Mouse (Mus musculus) liver, embryonic 11.5 days (tissue): ENCODE results near the gene Glrx5. TPM values are rescaled to one million over a fixed set of nuclear protein-coding genes. Genes with fewer than 3 reads are reported as not detected.

ENCODE experiments used
- ATAC-seq: fragments of 200-750 bp; cut with Nextera tagmentation; replicated peaks from 2 replicates; pipeline ENCODE4 v1.8.0; 2017; ENCODE audit warnings: moderate number of reproducible peaks, mild to moderate bottlenecking, moderate TSS enrichment, moderate library complexity; ENCODE audit not compliant: low FRiP score
- DNase-seq: peaks from one replicate; pipeline ENCODE4 v3.0.0-alpha.2; 2017; ENCODE audit warnings: low spot score
- H3K27ac ChIP-seq: fragments of 300-500 bp; sonication (generic); 2 replicates; pipeline ENCODE4 v1.5.1; 2014; ENCODE audit warnings: mild to moderate bottlenecking, low read depth, low read length, control low read depth
- H3K27me3 ChIP-seq: fragments of 300-500 bp; sonication (generic); replicated peaks from 2 replicates; pipeline ENCODE4 v1.6.1; 2014; ENCODE audit warnings: low read length, mixed read lengths; ENCODE audit not compliant: control insufficient read depth, insufficient read depth
- H3K36me3 ChIP-seq: fragments of 300-500 bp; sonication (generic); 2 replicates; pipeline ENCODE4 v1.6.1; 2014; ENCODE audit warnings: mild to moderate bottlenecking, low read length, moderate library complexity, mixed read lengths; ENCODE audit not compliant: control insufficient read depth, insufficient read depth
- H3K4me1 ChIP-seq: fragments of 300-500 bp; sonication (generic); replicated peaks from 2 replicates; pipeline ENCODE4 v1.6.1; 2014; ENCODE audit warnings: low read length, mixed read lengths; ENCODE audit not compliant: control insufficient read depth, insufficient read depth
- H3K4me2 ChIP-seq: fragments of 300-500 bp; sonication (generic); 2 replicates; pipeline ENCODE4 v1.6.1; 2014; ENCODE audit warnings: mild to moderate bottlenecking, control low read depth, moderate library complexity
- H3K4me3 ChIP-seq: fragments of 300-500 bp; sonication (generic); 2 replicates; pipeline ENCODE4 v1.5.1; 2014; ENCODE audit warnings: low read depth, low read length, control low read depth
- H3K9ac ChIP-seq: fragments of 300-500 bp; sonication (generic); 2 replicates; pipeline ENCODE4 v1.6.1; 2014; ENCODE audit warnings: low read depth, low read length, control low read depth
- H3K9me3 ChIP-seq: fragments of 300-500 bp; sonication (generic); 2 replicates; pipeline ENCODE4 v1.6.1; 2016; ENCODE audit warnings: low read length, inconsistent platforms, mixed read lengths; ENCODE audit not compliant: control insufficient read depth
- WGBS: fragments of 180-500 bp; shearing (Covaris S2); extraction: QIAGEN DNeasy Blood & Tissue Kit; methylation state at CpG from one replicate; pipeline ENCODE4 v1.1.7; 2014; 5-methylcytosine and 5-hydroxymethylcytosine counted together
- polyA plus RNA-seq: library from polyadenylated mRNA; unstranded; fragments of >200 nt; fragmentation: Nextera tagmentation; extraction: Ambion mirVana; gene quantifications from 2 replicates; pipeline ENCODE4 v1.2.1, GENCODE M21; 2014

Gene Glrx5
- 610 and 611 TPM in 2 replicates for polyA plus RNA-seq

DNA sequence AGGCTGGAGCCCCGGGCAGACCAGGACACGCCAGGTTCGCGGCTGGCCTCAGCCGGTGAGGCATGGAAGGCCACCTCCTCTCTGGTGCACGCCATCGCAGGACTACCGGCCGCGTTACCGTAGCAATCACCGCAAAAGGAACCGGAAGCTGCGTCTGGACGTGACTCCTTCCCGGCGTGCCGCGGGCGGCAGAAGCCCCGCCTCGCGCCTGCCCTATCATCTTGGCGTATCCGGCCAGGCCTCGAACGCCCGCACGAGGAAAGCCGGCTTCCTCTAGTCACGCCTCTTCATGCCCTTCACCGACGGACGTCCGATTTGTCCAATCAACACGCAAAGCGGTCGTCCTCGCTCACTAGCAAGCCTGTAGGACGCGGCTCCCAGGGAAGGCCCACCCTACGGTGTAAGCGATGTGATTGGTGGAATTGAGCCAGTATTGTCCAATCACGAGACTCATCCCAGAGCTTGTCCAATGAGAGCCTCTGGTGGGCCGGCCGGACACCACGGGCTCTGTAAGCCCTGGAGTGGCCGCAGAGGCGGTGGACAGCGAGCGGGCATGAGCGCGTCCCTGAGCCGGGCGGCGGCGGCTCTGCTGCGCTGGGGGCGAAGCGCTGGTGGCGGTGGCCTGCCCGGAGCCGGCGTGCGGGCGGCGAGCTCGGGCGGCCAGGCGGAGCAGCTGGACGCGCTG, at the start of gene Glrx5:
Glrx5 (plus strand) TSS at position 542 of the 685 bp plus-strand sequence.
- Histone ChIP-seq H3K9me3 (no peaks in the 10 kb centered on the region), H3K36me3 (peaks cover 23% of the 10 kb centered on the region), H3K4me3 (peak within 1 kb of the TSS; percentile 97), H3K27me3 (no peaks in the 10 kb centered on the region), H3K27ac (peak within 1 kb of the TSS; percentile 95), H3K4me1 (peaks cover 38% of the 10 kb centered on the region), H3K4me2 (peak within 1 kb of the TSS; percentile 90), H3K9ac (peak within 1 kb of the TSS; percentile 98)
- WGBS, result under 1% methylated on average over 72 of the region's 72 CpGs
- peak; percentile 94 for DNase-seq
- peak; percentile 90 for ATAC-seq

DNA sequence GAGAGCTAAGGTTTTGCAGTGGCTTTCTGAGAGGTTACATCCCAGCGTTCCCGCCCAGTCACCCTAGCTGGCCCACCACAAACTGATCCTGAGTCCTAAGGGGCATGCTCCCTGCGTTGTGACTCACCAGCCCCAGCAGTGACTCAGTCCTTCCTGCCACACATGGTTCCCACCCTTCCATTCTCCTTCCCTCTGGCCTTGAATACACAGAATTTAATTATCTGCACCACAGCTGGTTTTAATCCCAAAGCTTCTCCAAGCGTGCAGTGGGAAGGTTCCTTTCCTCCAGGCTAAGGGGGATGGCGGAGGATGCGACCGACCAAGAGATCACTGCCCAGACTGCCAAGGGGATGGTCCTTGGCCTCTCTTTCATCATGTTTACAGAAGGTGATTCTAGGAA, 49.0 kb upstream of the Glrx5 start:
- no peak overlapping the region for H3K4me2 ChIP-seq
- ATAC-seq, result no peak
- no peaks in the 10 kb centered on the region for H3K36me3 ChIP-seq
- no peaks in the 10 kb centered on the region for H3K27me3 ChIP-seq
- DNase-seq, result no peak
- H3K9ac ChIP-seq, result no peak overlapping the region
- no peak overlapping the region for H3K27ac ChIP-seq
- WGBS, result 66% methylated on average over 7 of the region's 7 CpGs
- no peak overlapping the region for H3K4me3 ChIP-seq
- no peaks in the 10 kb centered on the region for H3K4me1 ChIP-seq
- H3K9me3 ChIP-seq, result no peaks in the 10 kb centered on the region

DNA sequence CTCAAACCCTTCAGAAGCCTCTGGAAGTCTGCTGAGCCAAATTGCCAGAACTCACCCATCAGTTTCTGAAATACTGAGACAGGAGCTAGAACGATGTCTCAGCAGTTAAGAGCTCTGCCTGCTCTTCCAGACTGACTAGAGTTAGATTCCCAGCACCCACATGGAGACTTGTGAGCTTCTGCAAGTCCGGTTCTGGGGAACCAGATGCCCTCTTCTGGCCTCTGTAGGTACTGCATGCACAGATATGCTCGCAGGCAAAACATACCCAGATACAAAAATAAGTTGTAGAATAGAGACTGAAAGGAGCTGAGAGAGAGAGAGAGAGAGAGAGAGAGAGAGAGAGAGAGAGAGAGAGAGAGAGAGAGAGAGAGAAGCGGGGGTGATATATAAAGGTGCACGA, 47.4 kb upstream of the Glrx5 start:
- no peak overlapping the region for H3K4me2 ChIP-seq
- no peak for ATAC-seq
- DNase-seq, result no peak
- H3K4me3 ChIP-seq, result no peak overlapping the region
- no peaks in the 10 kb centered on the region for H3K4me1 ChIP-seq
- H3K27ac ChIP-seq, result no peak overlapping the region
- WGBS, result 73% methylated on average over 5 of the region's 5 CpGs
- no peak overlapping the region for H3K9ac ChIP-seq
- H3K27me3 ChIP-seq, result no peaks in the 10 kb centered on the region
- H3K9me3 ChIP-seq, result no peaks in the 10 kb centered on the region
- no peaks in the 10 kb centered on the region for H3K36me3 ChIP-seq

DNA sequence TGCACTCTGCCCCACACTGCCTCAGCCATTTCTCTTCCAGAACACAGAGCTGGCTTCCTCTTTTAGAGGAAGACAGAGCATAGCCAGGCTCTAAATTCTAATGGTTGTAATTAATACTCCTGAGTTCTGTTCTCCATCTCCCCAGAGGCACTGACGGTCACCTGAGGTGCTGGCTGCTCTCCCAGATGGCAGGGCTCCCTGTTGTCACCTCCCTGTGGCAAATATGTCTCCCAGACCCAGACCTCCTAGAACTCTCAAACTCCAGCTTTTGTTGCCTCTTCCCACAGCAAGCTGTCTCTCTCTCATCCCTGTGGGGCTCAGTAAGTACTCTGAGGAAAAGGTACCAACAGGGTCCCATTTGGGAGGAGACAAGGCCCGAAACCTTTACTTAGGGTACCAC, 46.5 kb upstream of the Glrx5 start:
- Histone ChIP-seq H3K4me2 (no peak overlapping the region), H3K9ac (no peak overlapping the region), H3K36me3 (no peaks in the 10 kb centered on the region), H3K27ac (no peak overlapping the region), H3K4me1 (peaks cover under 1% of the 10 kb centered on the region; the same call in 1 of the 2 replicates), H3K9me3 (no peaks in the 10 kb centered on the region), H3K4me3 (no peak overlapping the region), H3K27me3 (no peaks in the 10 kb centered on the region)
- no peak for DNase-seq
- no peak for ATAC-seq
- 81% methylated on average over 2 of the region's 2 CpGs for WGBS

DNA sequence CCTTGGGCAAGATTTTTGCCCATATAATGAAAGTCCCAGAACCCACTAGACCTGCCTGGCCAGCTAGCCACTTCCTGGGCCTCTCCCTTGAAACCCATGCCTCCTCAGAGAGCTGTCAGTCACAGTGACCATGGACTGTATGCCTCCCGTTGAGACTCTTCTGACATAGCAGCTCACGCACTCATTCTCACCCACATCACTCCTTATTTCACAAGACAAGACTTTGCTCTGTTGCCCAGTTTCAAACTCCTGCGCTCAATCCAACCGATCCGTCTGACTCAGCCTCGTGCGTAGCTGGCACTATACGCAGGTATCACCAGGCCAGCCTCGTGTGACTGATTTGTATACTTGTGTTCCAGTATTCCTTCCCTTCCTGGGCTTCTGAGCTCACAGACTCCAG, 45.7 kb upstream of the Glrx5 start:
- Histone ChIP-seq H3K4me2 (no peak overlapping the region), H3K27ac (no peak overlapping the region), H3K9me3 (no peaks in the 10 kb centered on the region), H3K9ac (no peak overlapping the region), H3K27me3 (no peaks in the 10 kb centered on the region), H3K4me1 (peaks cover 4% of the 10 kb centered on the region; the same call in 1 of the 2 replicates), H3K36me3 (no peaks in the 10 kb centered on the region), H3K4me3 (no peak overlapping the region)
- DNase-seq (no peak), ATAC-seq (no peak)
- 86% methylated on average over 9 of the region's 9 CpGs for WGBS

DNA sequence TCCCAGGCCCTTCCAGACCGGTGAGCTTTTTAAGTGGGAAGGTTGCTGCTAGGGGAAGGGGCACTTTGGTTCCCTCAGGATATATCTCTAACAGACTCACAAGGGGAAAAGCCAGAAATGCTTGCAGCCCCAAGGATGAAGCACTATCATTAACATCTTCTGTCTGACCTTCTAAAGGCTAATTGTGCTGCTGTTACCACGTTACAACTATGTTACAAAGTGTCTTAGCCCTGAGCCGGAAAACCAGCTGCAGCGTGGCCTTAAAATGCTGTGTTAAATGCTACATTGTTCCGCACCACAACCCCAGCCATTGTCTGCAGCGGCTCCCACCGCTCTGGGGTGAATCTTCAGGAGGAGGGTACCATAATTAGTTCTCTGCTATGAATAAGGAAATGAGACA, 44.6 kb upstream of the Glrx5 start:
- WGBS, result 84% methylated on average over 7 of the region's 7 CpGs
- Histone ChIP-seq H3K4me2 (no peak overlapping the region), H3K27ac (no peak overlapping the region), H3K4me1 (peaks cover 4% of the 10 kb centered on the region; the same call in 1 of the 2 replicates), H3K9me3 (no peaks in the 10 kb centered on the region), H3K4me3 (no peak overlapping the region), H3K36me3 (no peaks in the 10 kb centered on the region), H3K9ac (no peak overlapping the region), H3K27me3 (no peaks in the 10 kb centered on the region)
- ATAC-seq (no peak), DNase-seq (no peak)

DNA sequence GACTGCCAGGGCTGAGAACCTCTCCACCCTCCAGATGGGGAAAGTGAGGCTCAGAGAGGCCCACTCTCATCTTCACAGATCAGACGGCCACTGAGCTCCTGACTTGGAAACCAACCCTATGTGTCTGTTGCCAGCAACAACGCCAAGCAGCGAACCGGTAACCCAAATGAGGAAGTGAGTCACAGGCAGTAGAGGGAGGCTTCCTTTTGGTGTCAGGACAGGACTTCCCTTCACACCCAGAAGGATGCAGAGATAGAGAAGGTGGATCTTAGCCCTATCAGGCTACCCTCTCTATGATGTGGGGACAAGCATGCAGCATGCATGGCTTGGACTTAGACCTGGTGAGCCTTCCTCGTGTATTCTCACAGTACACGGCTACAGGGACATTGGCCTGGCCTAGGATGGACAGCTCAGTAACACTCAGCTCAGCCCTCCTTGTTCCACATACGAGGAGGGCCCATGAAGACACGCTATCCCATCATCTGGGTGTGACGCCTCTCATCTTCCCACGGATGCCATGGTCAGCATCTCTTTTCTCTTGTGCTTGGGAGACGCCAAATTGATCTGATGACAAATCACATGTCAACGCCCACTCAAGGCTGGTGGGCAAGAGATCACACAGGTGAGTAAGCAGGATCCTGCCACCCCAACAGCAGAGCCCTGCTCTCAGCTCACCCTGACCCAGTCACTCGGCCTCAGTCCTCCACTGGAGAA, 41.6 kb upstream of the Glrx5 start:
- Histone ChIP-seq H3K4me2 (no peak overlapping the region), H3K36me3 (no peaks in the 10 kb centered on the region), H3K27ac (no peak overlapping the region), H3K4me1 (peaks cover 10% of the 10 kb centered on the region), H3K4me3 (no peak overlapping the region), H3K27me3 (no peaks in the 10 kb centered on the region), H3K9ac (no peak overlapping the region), H3K9me3 (no peaks in the 10 kb centered on the region)
- DNase-seq (no peak), ATAC-seq (peak; percentile 37; the same call in 1 of the 2 replicates)
- 65% methylated on average over 13 of the region's 13 CpGs for WGBS

DNA sequence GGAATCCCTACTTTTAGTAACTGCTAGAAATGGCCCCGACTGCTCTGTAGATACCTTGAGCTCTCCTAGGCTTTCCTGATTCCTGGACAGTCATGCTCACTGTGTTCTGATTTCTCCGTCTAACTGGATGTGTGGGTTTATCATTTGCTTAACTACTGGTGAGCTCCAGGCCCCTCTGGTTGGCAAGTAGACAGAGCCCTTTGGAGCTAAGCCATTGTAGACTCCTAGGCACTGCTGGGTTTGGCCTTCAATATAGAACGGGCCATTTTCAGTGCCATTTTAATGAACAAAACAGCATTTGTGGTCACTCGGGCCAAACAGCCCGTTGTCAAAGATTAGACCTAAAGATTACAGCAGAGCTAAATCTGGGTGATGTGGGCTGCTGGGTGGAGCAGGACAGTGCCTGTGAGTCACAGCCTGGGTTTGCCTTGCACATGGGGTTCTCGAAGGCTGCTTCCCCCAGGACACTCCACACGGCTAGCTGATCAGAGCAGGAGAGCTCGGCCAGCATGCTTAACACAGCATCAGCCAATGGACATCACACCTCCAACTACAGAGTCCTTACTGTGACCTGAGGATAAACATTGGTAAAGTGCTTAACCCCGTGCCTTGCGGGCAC, 40.3 kb upstream of the Glrx5 start:
- 69% methylated on average over 10 of the region's 10 CpGs for WGBS
- Histone ChIP-seq H3K9me3 (no peaks in the 10 kb centered on the region), H3K4me3 (no peak overlapping the region), H3K27me3 (no peaks in the 10 kb centered on the region), H3K4me1 (peaks cover 13% of the 10 kb centered on the region), H3K9ac (no peak overlapping the region), H3K27ac (no peak overlapping the region), H3K36me3 (no peaks in the 10 kb centered on the region), H3K4me2 (no peak overlapping the region)
- DNase-seq (no peak), ATAC-seq (no peak)
